Mouse (Mus musculus) urinary bladder, postnatal 14 days (tissue): ENCODE data around the gene Alg14.
A peak's percentile ranks its signal among the peaks of the same experiment; 100 is the strongest.

Experiments
- DNase-seq: peaks from one replicate; pipeline ENCODE4 v3.0.0; 2021; ENCODE audit warnings: low spot score

Alg14 gene

DNA sequence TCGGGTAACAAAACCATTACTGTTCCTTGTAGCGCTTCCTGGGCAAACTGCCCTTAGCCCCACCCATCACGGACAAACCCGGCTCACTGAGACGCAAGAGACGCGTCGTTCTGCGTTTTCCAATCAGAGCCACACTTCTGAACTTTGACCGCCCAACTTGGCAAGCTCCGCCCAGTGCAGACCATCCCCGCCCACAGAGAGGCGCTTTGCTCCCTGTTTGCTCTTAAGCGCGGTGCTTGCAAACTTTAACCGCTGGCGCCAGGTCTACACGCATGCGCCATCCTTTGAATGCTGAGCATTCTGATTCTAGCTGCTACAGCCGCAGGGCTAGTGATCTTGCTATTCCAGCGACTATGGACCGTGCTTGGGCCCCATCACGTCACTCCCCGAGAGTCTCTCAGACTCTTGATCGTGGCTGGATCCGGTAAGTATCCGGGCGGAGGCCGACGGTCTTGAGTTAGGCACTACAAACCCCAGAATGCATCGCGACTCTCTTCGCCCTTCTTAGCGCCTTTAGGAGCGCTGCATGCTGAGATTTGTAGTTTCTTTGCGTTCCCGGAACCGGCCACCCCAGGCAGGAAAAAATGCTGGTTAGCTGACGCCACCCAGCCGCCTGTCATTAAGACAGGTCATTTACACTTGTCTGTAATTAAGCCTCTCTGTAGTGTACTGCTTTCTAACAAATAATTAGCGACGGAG, at the start of gene Alg14:
TSS of gene Alg14 (plus strand) at position 214 of the 699 bp plus-strand sequence.
- peak; percentile 97 for DNase-seq

DNA sequence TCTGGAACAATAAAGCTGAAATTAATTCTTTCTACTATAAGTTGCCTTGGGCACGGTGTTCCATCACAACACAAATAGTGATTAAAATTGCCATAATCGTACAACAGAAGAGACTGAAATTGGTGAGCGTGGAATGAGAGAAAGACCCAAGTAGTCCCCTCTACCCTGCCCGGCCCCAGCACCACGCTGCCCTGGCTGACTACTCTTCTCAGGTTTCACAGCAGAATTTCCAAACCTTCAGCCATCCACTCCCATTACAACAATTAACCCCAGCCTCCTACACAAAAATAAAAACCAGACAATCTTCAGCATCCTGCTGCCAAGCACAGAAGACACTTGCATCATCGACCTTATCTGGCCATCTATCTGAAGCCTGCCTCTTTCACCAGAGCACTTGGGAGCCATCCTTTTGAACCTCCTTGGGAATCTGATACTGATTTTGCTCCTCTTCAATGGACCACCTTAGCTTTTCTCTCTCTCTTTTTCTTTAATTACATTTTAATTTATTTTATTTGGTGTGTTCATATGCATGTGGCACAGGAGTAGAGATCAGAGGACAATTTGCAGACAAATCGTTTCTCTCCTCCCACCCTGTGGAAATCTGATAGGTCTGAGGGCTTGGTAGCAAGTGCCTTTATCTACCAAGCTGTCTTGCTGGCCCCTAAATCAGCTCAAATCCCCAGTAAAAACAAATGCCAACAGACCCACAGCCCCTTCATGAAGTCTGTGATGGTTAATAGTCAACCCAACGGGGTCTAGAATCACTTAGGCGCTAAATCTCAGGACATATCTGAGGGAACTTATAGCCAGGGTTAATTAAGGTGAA, 49.2 kb upstream of the Alg14 start:
- no peak for DNase-seq

DNA sequence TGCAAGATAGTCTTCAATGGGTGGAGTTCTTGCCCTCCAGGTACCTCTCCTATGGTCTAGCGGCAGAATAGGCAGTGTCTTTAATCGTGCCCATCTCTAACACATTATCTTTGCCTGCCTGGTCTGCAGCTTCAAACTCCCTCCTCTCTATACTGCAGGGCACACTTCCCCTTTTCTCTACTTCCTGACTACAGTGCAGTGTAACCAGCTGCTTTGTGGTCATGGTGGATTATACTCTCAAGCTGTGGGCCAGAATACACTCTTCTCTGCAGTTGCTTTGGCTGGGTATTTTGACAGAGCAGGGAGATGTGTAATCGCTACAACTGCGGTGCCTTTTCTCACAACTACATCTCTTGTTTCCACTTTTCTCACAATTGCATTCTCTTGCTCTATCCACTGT, 48.6 kb upstream of the Alg14 start:
- no peak for DNase-seq

DNA sequence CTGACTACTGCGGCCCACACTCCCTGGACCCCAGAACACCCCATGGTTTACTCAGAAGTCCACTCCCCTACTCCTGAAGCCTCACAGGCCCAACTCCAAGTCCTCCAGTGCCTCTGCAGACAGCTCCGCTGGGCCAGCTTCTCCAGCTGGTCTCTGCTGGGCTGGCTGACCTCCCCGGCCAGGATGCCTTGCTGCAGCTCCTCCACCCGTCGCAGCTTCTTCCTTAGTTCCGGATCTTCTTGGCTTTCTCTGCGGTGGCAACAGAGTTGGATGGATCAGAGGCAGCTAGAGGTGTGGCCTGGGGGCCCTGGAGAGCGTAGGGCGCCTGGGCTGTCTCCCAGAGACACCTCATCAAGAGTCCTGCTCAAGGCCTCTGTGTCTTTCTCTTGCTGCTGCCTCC, 41.5 kb upstream of the Alg14 start:
- no peak for DNase-seq

DNA sequence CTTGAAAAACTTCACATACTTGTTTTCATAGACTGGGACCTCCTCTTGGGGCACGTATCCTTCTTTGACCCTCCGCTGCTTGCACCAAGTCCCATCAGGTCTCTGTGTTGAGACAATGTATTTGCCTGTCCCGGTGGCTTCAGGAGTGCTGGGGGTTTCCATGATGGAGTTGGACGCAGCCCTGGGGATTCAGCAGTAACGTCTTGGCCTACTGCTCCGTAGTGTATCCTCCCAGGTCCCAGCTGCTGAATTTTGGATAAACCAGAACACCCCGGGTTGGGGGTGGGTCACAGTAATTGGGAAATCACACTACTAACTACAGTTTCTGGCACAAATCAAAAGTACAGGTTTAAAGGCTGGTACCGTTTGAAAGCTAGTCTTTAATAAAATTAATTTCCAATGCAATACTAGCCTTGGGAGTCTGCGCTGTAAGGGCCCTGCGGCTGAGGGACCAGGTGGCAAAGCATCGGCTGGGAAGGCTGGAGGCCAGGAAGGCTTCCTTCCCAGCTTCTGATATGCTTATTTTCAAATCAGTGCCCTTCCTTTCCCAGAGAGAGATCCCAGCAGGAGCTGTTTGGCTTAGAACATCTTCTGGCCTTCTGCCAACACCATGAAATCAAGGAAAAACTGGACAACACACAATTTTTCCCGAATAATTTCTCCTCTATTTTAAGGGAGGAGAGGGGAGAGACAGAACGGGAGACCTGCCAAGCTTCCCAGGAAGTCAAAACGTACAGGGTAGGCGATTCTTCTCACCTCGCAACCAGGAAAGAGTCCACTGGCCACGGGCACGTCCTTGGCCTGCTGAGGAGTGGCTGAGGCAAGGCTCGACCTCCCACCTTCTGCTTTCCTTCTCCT, 40.8 kb upstream of the Alg14 start:
- no peak for DNase-seq

DNA sequence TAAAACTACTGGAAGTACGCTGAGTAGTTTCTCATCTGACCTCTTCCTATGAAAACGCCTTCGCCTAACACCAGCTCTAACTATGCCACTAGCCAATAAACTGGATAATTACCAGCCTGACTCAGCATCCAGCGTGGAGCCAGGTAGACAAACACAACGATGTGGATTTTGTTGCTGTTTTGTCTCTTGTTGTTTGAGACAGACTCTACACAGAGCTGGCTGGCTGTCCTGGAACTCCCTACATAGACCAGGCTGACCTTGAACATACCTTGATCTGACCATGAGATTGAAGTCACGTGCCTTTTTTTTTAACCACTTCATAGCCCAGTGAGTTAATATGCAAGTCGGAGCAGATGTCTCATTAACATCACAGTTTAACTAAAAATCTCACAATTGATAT, 36.1 kb upstream of the Alg14 start:
- no peak for DNase-seq

DNA sequence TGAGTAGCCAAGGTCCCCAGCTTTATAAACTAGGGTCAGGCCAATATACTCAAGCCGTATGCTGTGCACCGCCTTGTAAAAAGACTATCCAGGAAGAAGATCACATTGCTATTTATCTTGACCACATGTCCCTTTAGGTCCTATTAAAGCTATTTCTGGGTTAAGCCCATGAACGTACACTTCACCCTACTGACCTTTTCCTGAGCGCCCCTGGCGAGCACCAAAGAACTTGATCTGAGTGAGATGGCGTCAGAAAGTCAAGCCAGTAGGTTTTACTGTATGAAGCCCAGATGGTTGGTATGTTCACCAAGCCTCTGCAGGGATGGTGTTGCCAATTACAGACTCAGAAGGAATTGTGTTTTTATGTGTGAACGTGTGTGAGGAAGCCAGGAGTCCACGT, 35.4 kb upstream of the Alg14 start:
- no peak for DNase-seq

DNA sequence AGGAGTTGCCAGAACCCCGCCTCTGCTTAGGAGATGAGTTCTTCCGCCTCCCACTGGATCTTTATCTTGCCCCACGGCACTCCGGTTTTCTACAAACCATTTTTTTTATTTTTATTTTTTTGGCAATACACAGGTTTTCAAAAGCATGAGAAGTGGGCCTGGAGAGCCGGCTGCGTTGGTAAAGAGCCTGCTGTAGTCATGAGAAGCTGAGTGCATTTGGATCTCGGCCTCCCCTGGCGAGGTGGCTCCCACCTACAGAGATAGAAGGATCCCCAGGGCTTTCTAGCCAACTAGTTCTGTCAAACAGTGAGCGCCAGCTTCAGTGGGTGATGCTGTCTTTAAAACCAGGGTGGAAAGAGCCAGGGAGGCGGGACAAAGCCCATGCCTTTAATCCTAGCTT, 34.2 kb upstream of the Alg14 start:
- DNase-seq = no peak

DNA sequence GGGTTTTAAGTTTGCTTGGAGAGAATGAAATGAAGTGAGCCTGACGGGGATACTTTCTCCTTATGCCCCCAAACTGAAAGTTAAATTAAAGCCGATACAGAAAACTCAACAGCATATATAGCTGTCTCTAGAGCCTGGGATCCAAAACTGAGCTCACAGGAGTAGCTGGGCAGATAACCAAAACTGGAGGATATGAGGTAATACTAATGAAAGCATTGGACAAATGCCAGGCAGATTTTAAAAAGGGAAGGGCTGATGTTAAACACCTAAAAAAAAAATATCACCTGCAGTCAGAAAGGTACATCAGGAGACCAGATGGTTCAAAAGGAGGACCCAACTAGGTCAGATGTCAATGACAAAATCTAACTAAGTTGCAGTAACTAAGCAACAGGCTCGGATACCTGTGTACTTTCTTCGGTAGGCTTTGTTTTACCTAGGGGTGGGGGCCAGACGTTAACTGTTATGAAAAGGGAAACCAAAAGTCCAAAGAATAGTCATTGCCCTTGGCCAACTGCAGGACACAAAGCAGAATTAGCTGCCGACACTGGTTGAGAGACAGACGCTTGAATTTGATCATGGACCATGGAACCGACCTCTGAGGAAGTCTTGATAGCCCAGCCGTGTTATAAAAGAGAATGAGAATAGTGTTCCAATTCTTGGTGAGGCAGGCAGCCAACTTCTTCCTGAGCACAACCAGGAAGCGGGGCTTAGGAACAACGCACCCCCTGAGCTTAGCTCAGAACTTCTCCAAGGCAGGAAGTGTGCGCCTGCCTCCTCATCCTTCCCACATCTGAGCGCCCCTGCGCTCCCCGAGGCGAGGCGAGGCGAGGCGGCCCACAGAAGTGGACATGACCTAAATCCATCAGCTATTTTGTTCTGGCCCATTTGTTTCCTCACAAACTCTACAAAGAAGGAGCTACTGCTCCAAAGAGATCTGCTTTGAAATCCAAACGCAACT, 32.8 kb upstream of the Alg14 start:
- no peak for DNase-seq

DNA sequence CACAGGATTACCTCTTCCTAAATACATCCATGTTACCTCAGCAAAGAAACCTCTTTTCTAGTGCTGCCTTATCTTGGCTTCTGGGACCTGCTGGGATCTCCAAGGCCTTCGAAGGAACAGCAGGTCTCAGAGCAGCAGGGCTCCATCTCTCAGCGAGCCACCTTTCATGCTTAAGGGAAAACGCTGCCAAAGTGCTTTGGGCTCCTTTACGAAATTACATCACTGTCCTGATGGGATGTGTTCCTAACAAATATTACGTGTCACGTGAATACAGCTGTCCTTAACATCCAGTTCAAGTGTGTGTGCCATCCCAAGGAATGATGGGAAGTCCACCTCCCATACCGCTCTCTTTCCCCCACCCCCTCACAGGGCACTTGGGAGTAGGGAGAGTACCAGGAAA, 31.5 kb upstream of the Alg14 start:
- no peak for DNase-seq

DNA sequence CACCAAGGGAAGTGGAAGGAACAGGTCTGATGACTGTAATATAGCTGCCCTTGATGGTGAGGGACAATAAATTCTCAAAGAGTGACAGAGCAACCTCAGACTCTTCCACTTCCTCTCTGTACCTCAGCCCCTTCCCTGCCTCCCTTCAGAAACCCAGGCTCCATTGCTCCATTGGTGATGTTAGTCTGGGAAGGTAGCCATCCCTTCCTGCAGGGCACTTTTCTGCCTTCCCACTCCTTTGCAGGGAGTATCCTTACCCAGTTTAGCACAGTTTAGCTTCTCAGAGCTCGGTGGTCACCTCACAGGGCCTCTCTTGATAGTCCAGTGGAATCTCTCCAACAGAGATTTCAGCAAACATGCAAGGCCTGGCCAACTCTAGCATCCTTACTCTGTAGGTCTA, 30.7 kb upstream of the Alg14 start:
- DNase-seq = no peak

DNA sequence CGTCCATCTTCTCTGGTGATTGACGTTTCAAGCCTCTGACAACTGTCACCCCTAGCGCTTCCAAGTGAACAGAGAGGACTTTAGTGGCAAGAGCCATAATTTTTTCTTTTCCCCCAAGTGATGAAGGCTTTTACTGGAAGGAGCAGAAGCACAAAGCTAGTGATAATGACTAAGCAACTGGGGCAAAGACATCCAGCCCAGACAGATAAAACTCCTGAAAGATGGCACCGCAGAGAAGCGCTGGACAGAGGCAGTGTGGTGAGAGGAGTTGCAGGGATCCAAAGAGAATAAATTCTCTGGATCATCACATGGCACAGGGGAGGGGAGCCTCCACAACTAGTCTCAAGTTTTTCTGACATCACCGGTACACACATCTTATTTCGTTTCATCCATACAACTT, 30.3 kb upstream of the Alg14 start:
- no peak for DNase-seq

DNA sequence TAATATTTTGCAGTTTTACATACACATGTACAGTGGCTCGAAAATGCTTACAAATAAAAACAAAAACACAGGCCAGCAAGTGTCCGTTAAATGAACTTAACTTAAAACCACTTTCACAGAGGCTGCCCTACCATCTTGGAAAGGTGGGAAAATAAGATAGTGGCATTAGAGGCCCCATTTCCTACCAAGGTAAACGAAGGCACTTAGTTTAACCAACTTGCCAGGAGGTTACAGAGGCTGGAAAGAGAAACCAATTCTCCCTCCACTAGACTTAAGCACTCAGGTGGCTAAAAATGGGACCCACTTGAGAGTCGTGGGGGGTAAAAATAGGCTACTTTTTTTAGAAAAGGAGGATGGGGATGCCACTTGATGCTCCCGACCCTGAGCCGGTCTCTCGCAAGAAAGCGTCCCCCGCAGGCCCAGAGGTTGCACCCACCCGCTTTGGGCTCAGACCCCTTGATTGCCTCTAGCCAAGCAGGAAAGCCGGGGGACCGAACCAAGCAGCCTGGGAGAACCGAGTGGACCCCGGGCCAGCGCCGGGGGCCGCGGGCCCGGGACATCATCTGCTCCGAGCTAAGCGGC, 29.5 kb upstream of the Alg14 start:
- DNase-seq = no peak

DNA sequence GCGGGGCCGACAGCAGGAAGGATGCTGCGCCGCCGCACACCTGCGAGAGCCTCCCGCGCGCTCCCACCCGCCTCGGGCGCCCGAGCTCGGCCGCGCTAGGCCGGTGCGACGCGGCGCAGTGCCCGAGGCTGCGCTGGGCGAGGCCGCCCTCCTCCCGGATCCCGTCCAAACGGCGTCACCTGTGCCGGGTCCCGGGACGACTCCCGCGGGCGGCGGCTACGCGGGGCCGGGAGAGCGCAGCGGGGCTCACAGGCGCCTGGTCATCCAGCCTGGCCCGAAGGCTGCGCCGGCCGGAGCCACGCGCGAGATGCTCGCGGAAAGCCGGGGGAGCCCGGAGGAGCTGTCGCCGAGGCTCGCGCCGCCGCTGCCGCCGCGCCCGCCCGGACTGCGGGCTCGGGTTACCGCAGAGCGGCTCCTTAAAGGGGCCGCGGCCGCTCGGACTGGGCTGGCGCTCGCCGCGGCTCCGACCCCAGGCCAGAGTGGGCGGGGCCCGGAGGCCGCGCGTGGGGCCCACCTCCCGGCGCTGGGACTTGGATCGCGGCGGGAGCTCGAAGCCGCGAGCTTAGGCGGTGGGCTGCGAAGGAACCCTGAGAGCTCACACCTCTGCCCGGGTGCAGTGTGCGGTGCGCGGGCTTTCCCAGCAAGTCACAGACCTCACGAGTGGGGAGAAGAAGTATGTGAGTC, 28.9 kb upstream of the Alg14 start:
- DNase-seq = peak; percentile 64

DNA sequence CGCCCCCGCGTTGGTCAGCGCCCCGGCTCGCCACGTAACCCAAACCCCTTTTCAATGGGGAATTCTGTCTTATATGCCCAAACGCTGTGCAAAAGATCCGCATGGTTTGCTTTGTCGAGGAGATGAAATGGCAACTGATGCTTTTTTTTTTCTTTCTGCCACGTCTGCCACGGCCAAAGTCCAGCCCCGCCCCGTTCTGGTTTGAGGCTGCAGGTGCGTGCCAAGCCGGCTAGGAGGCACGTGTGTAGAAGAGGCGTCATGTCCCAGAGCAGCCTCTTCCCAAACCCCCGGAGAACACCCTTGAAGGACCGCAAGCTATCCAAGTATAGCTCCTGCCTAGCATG, 28.4 kb upstream of the Alg14 start:
- peak; percentile 67 for DNase-seq

DNA sequence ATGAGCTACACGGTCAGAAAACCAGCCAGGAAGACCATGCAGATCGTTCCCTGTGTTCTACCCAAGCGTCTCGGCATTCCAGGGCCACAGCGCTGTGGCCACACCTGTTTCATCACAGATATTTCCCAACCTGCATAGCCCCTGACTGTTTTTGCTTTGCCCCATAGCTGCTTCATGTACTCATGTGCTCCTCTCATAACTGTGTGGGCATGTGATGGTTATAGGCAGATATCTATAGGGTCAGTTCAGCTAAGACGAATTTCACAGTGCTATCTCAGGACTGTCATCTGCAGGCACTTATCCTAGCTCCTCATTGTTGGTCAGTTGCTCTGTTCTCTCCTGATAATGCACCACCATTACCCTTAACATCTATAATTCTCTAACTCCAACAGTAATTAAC, 27.3 kb upstream of the Alg14 start:
- DNase-seq = no peak

DNA sequence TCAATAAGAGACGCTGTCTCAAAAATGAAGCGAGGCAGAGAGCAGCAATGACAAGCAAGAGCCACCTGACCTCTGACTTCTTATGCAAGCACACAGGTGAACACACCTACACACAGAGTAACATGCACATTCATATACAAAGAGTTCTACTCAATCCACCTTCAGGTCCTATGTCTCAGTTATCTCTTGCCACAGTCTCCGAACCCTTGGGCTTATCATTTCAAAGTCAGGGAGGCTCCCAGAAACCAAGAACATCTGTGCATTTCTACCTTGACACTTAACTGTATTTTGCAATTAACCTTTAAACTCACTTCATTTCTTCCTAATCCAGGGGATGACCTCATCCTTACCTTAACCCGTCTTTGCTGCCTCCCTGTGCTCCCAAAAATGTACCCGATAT, 24.3 kb upstream of the Alg14 start:
- no peak for DNase-seq

DNA sequence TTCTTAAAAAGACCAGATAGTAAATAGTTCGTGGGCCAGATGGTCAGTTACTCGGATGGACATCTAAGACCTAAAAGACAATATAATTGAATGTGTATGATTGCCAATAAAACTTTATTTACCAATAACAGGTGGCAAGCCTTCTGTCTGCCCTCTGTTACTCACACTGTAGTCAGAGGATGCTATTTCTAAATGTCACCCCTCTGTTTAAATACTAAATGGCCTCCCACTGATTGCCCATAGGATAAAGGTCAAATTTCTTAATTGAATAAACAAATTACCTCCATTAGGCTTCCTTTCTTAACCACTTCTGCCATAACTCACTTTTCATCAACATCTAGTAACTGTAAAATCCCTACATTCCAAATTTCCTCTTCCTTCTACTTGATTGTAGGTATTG, 19.0 kb upstream of the Alg14 start:
- no peak for DNase-seq

DNA sequence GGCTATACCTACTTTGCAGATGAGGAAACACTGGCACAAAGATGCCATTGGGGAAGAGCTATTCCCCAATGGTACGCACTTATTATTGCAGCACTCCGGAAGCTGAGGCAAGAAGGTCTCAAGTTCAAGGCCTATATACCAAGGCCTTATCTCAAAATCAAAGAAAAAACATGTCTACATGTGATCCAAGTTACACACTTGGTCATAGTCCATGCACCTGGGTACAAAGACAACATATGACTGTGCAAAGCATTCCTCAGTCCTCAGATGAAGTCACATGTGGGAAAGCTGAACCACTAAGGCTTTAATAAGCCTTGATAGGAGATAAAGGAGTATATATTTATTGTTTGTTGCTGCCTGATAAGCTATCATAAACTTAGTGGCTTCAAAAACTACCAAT, 17.6 kb upstream of the Alg14 start:
- no peak for DNase-seq

DNA sequence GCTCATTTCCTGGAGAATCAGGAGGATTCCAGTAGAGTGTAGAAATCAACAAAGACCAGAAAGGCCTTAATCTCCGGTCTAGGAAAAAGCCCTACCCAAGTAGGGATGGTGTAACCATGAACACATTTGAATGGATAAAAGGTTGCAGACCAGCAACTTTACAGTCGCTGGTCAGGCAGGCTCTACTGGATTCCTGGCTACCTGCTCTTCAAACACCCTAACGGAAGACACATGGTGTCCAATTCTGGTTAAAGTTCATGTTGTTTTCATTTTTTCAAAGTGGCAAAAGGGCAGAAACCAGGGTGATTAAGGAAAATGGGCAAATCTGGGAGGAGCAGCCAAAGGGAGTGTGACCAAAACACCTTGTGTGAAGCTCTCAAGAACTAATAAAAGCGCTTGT, 14.6 kb upstream of the Alg14 start:
- DNase-seq = peak; percentile 66

DNA sequence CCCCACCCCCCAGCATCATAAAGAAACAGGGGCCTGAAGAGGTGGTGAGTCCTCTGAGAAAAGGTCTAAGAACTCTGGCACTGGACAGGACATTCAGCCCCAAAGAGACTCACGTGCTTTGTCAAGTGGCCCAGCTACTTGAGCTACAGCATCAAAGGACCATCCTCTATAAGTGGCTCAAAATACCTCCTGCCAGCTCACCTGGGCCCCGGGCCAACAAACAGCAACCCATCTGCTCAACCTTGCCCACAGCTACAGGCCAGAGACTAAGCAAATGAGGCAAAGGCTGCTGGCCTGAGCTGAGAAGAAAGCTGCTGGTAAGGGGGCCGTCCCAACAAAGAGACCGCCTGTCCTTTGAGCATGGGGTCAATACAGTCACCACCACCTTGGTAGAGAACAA, 14.0 kb upstream of the Alg14 start:
- DNase-seq = no peak
